Mouse (Mus musculus) liver, adult (tissue): Measurements from ENCODE around the gene Syne1.

Experiments
- GATA4 ChIP-seq: IDR thresholded peaks from 2 replicates; pipeline ENCODE4 v1.6.1; 2014; ENCODE audit warnings: mild to moderate bottlenecking, low read length; ENCODE audit not compliant: insufficient replicate concordance

Gene Syne1

GRCm38 (mm10) chr10:5190756-5191155 lies 360.5 kb downstream of the Syne1 start:
- no peak for TF ChIP-seq GATA4

GRCm38 (mm10) chr10:5188890-5189289 lies 362.4 kb downstream of the Syne1 start:
- no peak for TF ChIP-seq GATA4

GRCm38 (mm10) chr10:5185156-5186083 lies 365.9 kb downstream of the Syne1 start:
- no peak for TF ChIP-seq GATA4

GRCm38 (mm10) chr10:5181771-5182176 lies 369.5 kb downstream of the Syne1 start:
- TF ChIP-seq GATA4 = no peak

GRCm38 (mm10) chr10:5179891-5180290 lies 371.4 kb downstream of the Syne1 start:
- TF ChIP-seq GATA4 = no peak

- TF ChIP-seq GATA4 = no peak
Observed at GRCm38 (mm10) chr10:5177446-5178015, 373.8 kb downstream of the Syne1 start.

- TF ChIP-seq GATA4 = peak; percentile 99
Observed at GRCm38 (mm10) chr10:5176371-5176770, 374.9 kb downstream of the Syne1 start.

GRCm38 (mm10) chr10:5170425-5170824 lies 380.9 kb downstream of the Syne1 start:
- TF ChIP-seq GATA4 = no peak

- TF ChIP-seq GATA4 = no peak
Observed at GRCm38 (mm10) chr10:5167481-5167880, 383.8 kb downstream of the Syne1 start.

- no peak for TF ChIP-seq GATA4
Observed at GRCm38 (mm10) chr10:5165439-5165838, 385.8 kb downstream of the Syne1 start.

GRCm38 (mm10) chr10:5163770-5164169 lies 387.5 kb downstream of the Syne1 start:
- TF ChIP-seq GATA4 = no peak

- no peak for TF ChIP-seq GATA4
Observed at GRCm38 (mm10) chr10:5163286-5163685, 388.0 kb downstream of the Syne1 start.

- no peak for TF ChIP-seq GATA4
Observed at GRCm38 (mm10) chr10:5161394-5161872, 389.8 kb downstream of the Syne1 start.

- TF ChIP-seq GATA4 = no peak
Observed at GRCm38 (mm10) chr10:5159679-5160078, 391.6 kb downstream of the Syne1 start.

GRCm38 (mm10) chr10:5153047-5153446 lies 398.2 kb downstream of the Syne1 start:
- TF ChIP-seq GATA4 = no peak

GRCm38 (mm10) chr10:5141471-5141870 lies 409.8 kb downstream of the Syne1 start:
- no peak for TF ChIP-seq GATA4
